Mouse (Mus musculus): Measurements from ENCODE around the gene Tmem132b. TPM values are rescaled to one million over a fixed set of nuclear protein-coding genes. Genes with fewer than 3 reads are reported as not detected.

Gene Tmem132b
- polyA plus RNA-seq, 1 experiment from 2014 or later, result 0.14 TPM

GRCm38 (mm10) chr5:125546293-125546692, 14.7 kb downstream of the Tmem132b start:
- H3K9ac ChIP-seq, result no peak overlapping the region
- no peak overlapping the region for H3K4me3 ChIP-seq
- ATAC-seq (ENCODE audit: low FRiP score, low read depth), result no peak
- no peak overlapping the region for H3K27ac ChIP-seq
- H3K9me3 ChIP-seq, result no peaks in the 10 kb centered on the region; the same call in 1 of the 2 replicates
- H3K36me3 ChIP-seq, result no peaks in the 10 kb centered on the region
- H3K4me2 ChIP-seq (replicated peaks), result no peak overlapping the region
- H3K27me3 ChIP-seq, result peaks cover 45% of the 10 kb centered on the region
- 24% methylated on average over 13 of the region's 13 CpGs for WGBS
- 0 out of 2 replicates have a peak, but pooled peaks cover 4% of the 10 kb centered on the region for H3K4me1 ChIP-seq

GRCm38 (mm10) chr5:125549750-125550489, 18.3 kb downstream of the Tmem132b start:
- Histone ChIP-seq H3K4me3 (no peak overlapping the region), H3K9me3 (no peaks in the 10 kb centered on the region; the same call in 1 of the 2 replicates), H3K36me3 (no peaks in the 10 kb centered on the region), H3K27ac (no peak overlapping the region), H3K4me2 (replicated peaks) (no peak overlapping the region), H3K27me3 (peaks cover 40% of the 10 kb centered on the region), H3K9ac (no peak overlapping the region), H3K4me1 (0 out of 2 replicates have a peak, but pooled peaks cover 4% of the 10 kb centered on the region)
- WGBS, result 43% methylated on average over 11 of the region's 11 CpGs
- no peak for ATAC-seq (ENCODE audit: low FRiP score, low read depth)

GRCm38 (mm10) chr5:125555732-125556131, 24.2 kb downstream of the Tmem132b start:
- no peak overlapping the region for H3K27ac ChIP-seq
- H3K9ac ChIP-seq, result no peak overlapping the region
- no peaks in the 10 kb centered on the region for H3K27me3 ChIP-seq
- no peak overlapping the region for H3K4me3 ChIP-seq
- whole genome bisulfite sequencing, result 69% methylated on average over 5 of the region's 5 CpGs
- H3K9me3 ChIP-seq, result no peaks in the 10 kb centered on the region
- ATAC-seq (ENCODE audit: low FRiP score, low read depth), result no peak
- no peaks in the 10 kb centered on the region for H3K36me3 ChIP-seq
- H3K4me2 ChIP-seq (replicated peaks), result no peak overlapping the region
- no peaks in the 10 kb centered on the region for H3K4me1 ChIP-seq

- Histone ChIP-seq H3K27me3 (no peaks in the 10 kb centered on the region), H3K4me3 (no peak overlapping the region), H3K4me2 (replicated peaks) (no peak overlapping the region), H3K36me3 (no peaks in the 10 kb centered on the region), H3K9me3 (peaks cover 7% of the 10 kb centered on the region; the same call in 1 of the 2 replicates), H3K27ac (no peak overlapping the region), H3K4me1 (no peaks in the 10 kb centered on the region), H3K9ac (no peak overlapping the region)
- WGBS, result 33% methylated on average over 6 of the region's 6 CpGs
- no peak for ATAC-seq (ENCODE audit: low FRiP score, low read depth)
Observed at GRCm38 (mm10) chr5:125563492-125563891, 31.9 kb downstream of the Tmem132b start.

GRCm38 (mm10) chr5:125565725-125566124, 34.2 kb downstream of the Tmem132b start:
- WGBS, result 67% methylated on average over 11 of the region's 11 CpGs
- Histone ChIP-seq H3K9me3 (peaks cover 7% of the 10 kb centered on the region; the same call in 1 of the 2 replicates), H3K27ac (no peak overlapping the region), H3K4me2 (replicated peaks) (no peak overlapping the region), H3K36me3 (no peaks in the 10 kb centered on the region), H3K27me3 (no peaks in the 10 kb centered on the region), H3K4me3 (no peak overlapping the region), H3K4me1 (no peaks in the 10 kb centered on the region), H3K9ac (no peak overlapping the region)
- no peak for ATAC-seq (ENCODE audit: low FRiP score, low read depth)

DNA sequence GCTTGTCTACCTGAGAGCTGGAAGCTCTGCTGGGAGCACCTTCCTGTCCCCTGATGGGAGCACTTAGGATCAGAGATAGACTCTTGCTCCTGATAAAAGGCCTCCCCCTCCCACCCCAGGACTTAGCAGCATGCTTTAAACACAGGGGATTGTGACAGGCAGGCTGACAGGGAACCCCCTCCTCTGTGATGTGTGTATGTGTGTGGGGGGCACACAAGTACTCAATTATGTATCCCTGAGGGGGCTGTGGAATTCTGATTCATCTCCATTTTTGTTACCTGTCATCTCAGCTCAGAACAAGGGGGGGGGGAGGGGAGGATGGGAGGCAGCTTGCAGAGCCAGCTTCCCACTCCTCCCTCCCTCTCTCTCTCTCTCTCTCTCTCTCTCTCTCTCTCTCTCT, 36.9 kb downstream of the Tmem132b start:
- no peaks in the 10 kb centered on the region for H3K4me1 ChIP-seq

DNA sequence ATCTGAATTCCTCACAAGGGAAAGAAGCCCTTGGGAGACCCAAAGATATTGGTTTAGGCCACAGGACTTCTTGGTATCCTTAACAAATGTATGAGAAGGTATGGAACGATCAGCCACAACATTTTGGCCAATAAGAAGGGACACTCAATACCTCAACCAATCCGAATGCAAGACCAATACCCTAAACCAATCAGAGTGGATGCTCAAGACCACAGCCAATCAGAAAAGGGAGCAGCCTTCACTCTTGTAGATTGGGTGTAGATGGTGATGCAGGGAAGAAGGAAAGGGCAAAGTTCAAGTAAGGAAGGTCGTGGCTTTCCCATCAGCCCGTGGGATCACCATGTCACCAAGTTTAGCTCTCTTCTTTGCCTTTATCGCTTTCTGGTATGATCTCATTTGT, 40.4 kb downstream of the Tmem132b start:
- WGBS, result 90% methylated on average over 5 of the region's 5 CpGs
- no peak overlapping the region for H3K9ac ChIP-seq
- H3K27ac ChIP-seq, result no peak overlapping the region
- ATAC-seq (ENCODE audit: low FRiP score, low read depth), result no peak
- no peaks in the 10 kb centered on the region for H3K27me3 ChIP-seq
- H3K36me3 ChIP-seq, result no peaks in the 10 kb centered on the region
- H3K4me2 ChIP-seq (replicated peaks), result no peak overlapping the region
- H3K4me3 ChIP-seq, result no peak overlapping the region
- no peaks in the 10 kb centered on the region for H3K9me3 ChIP-seq
- H3K4me1 ChIP-seq, result no peaks in the 10 kb centered on the region

More for the DNA sequence above, 36.9 kb downstream of the Tmem132b start:
- no peak overlapping the region for H3K9ac ChIP-seq
- ATAC-seq (ENCODE audit: low FRiP score, low read depth), result no peak
- H3K36me3 ChIP-seq, result no peaks in the 10 kb centered on the region
- no peaks in the 10 kb centered on the region for H3K9me3 ChIP-seq
- H3K27ac ChIP-seq, result no peak overlapping the region
- no peak overlapping the region for H3K4me2 ChIP-seq (replicated peaks)
- no peak overlapping the region for H3K4me3 ChIP-seq
- H3K27me3 ChIP-seq, result no peaks in the 10 kb centered on the region

DNA sequence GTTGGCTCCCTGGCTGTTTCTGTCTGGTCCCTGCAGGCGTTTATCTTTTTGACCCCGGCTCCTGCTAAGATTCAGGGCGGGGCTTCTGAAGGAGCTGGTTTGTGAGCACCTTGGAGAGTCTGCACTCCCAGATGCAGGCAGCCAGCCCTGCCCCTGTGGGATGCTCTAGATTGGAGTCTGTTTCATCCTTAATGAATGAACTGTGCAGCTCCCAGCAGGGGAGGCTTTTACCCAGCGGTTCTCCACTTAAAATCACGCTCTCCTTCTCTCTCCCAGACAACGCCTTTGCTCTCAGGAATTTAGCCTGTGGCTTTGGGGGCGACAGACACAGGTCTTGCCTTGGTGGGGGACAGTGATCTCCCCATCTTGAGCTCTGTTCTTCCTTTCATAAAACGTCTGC, 43.3 kb downstream of the Tmem132b start:
- H3K4me1 ChIP-seq, result no peaks in the 10 kb centered on the region

GRCm38 (mm10) chr5:125575866-125576265, 44.3 kb downstream of the Tmem132b start:
- no peak overlapping the region for H3K4me2 ChIP-seq (replicated peaks)
- no peaks in the 10 kb centered on the region for H3K9me3 ChIP-seq
- no peak overlapping the region for H3K27ac ChIP-seq
- no peak overlapping the region for H3K9ac ChIP-seq
- no peaks in the 10 kb centered on the region for H3K36me3 ChIP-seq
- no peaks in the 10 kb centered on the region for H3K4me1 ChIP-seq
- no peak for ATAC-seq (ENCODE audit: low FRiP score, low read depth)
- 88% methylated on average over 2 of the region's 2 CpGs for WGBS
- no peaks in the 10 kb centered on the region for H3K27me3 ChIP-seq
- H3K4me3 ChIP-seq, result no peak overlapping the region

More for the DNA sequence above, 43.3 kb downstream of the Tmem132b start:
- Histone ChIP-seq H3K9me3 (no peaks in the 10 kb centered on the region), H3K27me3 (no peaks in the 10 kb centered on the region), H3K4me3 (no peak overlapping the region), H3K4me2 (replicated peaks) (no peak overlapping the region), H3K27ac (no peak overlapping the region), H3K9ac (no peak overlapping the region), H3K36me3 (no peaks in the 10 kb centered on the region)
- ATAC-seq (ENCODE audit: low FRiP score, low read depth), result no peak
- 6% methylated on average over 8 of the region's 8 CpGs for WGBS

GRCm38 (mm10) chr5:125578661-125579060, 47.1 kb downstream of the Tmem132b start:
- Histone ChIP-seq H3K4me1 (no peaks in the 10 kb centered on the region), H3K36me3 (no peaks in the 10 kb centered on the region), H3K9me3 (no peaks in the 10 kb centered on the region), H3K27me3 (no peaks in the 10 kb centered on the region), H3K4me2 (replicated peaks) (no peak overlapping the region), H3K9ac (no peak overlapping the region), H3K27ac (no peak overlapping the region), H3K4me3 (no peak overlapping the region)
- no peak for ATAC-seq (ENCODE audit: low FRiP score, low read depth)
- 88% methylated on average over 13 of the region's 13 CpGs for WGBS

- H3K4me1 ChIP-seq, result no peaks in the 10 kb centered on the region
- no peak overlapping the region for H3K4me2 ChIP-seq (replicated peaks)
- no peak overlapping the region for H3K27ac ChIP-seq
- no peak overlapping the region for H3K9ac ChIP-seq
- H3K4me3 ChIP-seq, result no peak overlapping the region
- H3K36me3 ChIP-seq, result no peaks in the 10 kb centered on the region
- H3K9me3 ChIP-seq, result no peaks in the 10 kb centered on the region
- no peaks in the 10 kb centered on the region for H3K27me3 ChIP-seq
- no peak for ATAC-seq (ENCODE audit: low FRiP score, low read depth)
- 54% methylated on average over 4 of the region's 4 CpGs for WGBS
Observed at GRCm38 (mm10) chr5:125579153-125579552, 47.6 kb downstream of the Tmem132b start.

DNA sequence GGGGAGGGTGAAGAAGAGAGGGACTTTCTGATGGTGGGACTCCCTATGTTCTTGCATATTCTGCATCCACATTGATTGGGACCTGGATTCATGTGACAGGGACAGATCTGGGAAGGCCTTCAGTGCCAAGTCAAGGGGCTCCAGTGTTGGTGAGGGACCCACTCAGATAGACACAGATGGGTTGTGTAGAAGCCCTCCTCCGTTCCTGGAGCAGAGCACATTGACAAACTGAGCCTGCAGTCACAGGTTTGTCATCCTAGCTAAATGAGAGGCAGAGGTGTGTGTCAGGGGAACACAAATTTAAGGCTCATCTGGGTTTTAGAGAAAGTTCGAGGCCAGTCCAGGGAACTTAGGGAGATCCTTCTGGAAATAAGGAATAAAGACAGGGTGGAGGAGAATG, 51.7 kb downstream of the Tmem132b start:
- H3K9me3 ChIP-seq, result no peaks in the 10 kb centered on the region
- no peak overlapping the region for H3K4me3 ChIP-seq
- no peak overlapping the region for H3K9ac ChIP-seq
- H3K27me3 ChIP-seq, result no peaks in the 10 kb centered on the region
- H3K4me2 ChIP-seq (replicated peaks), result no peak overlapping the region
- H3K27ac ChIP-seq, result no peak overlapping the region
- no peaks in the 10 kb centered on the region for H3K36me3 ChIP-seq
- WGBS, result 85% methylated on average over 2 of the region's 2 CpGs
- H3K4me1 ChIP-seq, result no peaks in the 10 kb centered on the region
- ATAC-seq (ENCODE audit: low FRiP score, low read depth), result no peak

DNA sequence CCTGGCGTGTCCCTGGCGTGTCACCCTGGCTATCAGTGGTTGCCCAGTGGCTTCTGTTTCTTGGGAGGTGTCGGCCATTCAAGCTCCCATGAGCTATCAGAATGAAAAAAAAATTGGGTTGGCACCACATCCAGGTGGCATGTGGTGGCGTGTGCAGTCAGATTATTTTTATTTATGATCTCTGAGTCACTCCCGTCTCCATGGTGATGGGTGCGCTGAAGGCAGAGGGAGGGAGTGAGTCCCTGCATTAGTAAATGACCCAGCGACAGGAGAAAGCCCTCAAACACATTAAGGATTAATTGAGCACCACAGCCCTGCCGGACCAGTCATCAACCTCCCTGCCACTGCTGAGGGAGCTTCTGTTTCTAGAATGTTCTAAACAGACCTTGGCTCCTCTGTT, 52.3 kb downstream of the Tmem132b start:
- H3K4me2 ChIP-seq (replicated peaks), result no peak overlapping the region
- WGBS, result 66% methylated on average over 8 of the region's 8 CpGs
- no peaks in the 10 kb centered on the region for H3K9me3 ChIP-seq

More for the DNA sequence above, 52.3 kb downstream of the Tmem132b start:
- Histone ChIP-seq H3K27ac (no peak overlapping the region), H3K4me3 (no peak overlapping the region), H3K4me1 (no peaks in the 10 kb centered on the region), H3K9ac (no peak overlapping the region), H3K36me3 (no peaks in the 10 kb centered on the region), H3K27me3 (no peaks in the 10 kb centered on the region)
- ATAC-seq (ENCODE audit: low FRiP score, low read depth), result no peak
